Mouse (Mus musculus): Measurements from ENCODE around the gene Dhrs2.

Gene Dhrs2

GRCm38 (mm10) chr14:55248284-55248683 is 26.5 kb downstream of the Dhrs2 start:
- in situ Hi-C loops (cut with MboI, MseI), result no loop called here

DNA sequence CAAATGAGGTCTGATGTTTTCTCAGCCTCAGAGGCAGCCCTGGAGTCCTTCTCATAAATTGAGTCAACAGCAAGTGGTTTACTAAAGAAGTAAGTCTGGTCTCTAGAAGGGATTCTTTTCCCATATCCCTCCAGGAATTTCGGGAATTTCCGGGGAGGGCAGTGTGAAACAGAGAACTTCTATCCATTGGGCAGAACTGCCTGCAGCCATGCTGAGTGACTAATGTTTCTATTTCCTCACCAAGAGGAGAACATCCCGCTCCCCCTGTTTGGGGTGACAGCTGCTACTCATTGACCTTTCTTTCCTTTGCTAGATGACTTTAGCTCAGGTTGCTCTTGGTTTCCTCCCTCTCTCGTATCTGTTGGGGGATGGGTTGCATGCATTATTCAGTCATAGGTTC is 31.8 kb downstream of the Dhrs2 start:
- in situ Hi-C loops (cut with MboI, MseI), result no loop called here

- in situ Hi-C loops (cut with MboI, MseI), result no loop called here
Observed at GRCm38 (mm10) chr14:55255443-55255842, 33.6 kb downstream of the Dhrs2 start.

DNA sequence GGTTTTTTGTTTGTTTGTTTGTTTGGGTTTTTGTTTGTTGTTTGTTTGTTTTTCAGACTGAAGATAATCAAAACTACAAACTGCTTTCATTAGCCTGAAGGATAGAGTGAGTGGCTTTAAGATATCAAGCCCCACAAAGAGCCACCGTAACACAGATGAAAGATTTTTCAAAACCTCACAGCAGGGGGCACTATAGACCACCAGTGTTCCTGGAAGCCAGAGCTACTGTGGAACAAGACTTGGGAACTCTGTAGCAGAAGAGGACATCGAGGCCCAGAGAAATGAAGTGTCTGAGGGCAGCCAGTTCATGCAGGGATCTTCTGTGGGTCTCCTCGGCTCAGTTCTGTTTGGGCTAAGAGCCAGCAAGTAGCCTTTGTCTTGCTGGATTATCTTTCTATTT is 49.4 kb downstream of the Dhrs2 start:
- in situ Hi-C loops (cut with MboI, MseI), result loop anchor here (5.0 to 10.0 kb wide), 3 partner anchors 166 to 1584 kb away; no protein-coding TSS in a partner anchor

DNA sequence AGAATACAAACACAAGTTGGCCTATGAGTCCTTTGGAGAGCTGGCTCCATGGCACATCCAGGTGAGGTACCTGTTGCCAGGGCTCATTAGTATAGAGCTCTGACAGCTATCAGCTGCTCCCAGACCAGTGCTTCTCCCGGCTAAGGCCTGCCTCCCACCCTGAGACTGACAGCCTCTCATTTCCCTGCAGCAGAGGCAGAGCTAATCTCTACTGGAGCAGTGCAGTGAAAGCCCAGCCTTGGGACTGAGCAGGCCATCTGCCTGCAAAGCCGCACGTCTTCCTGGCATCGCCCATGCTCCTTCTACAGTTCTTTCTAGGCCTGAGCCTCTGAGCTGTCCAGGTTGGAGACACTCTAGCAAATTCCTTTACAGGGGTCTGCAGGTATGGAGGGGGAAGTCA is 51.2 kb downstream of the Dhrs2 start:
- in situ Hi-C loops (cut with MboI, MseI), result loop anchor here (5.0 to 10.0 kb wide), 3 partner anchors 164 to 1582 kb away; no protein-coding TSS in a partner anchor

DNA sequence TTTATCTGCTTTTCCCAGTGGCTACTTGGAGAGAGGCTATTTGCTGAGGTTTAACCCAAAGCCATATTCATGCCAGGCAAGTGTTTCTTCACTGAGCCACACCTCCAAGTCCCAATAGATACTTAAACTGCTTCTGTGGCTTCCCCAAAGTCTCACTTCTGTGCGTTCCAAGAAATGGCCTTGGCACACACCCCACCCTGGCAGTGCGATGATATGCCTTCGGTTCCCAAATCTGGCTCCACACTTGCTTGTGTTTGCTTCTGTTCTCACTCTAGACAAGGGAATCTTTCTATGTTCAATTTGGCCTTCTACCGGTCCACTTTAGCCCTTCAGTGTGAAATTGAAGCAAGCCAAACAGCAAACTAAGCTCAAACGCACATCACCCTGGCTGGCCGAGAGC is 53.0 kb downstream of the Dhrs2 start:
- in situ Hi-C loops (cut with MboI, MseI), result loop anchor here (5.0 to 10.0 kb wide), 3 partner anchors 162 to 1580 kb away; no protein-coding TSS in a partner anchor

DNA sequence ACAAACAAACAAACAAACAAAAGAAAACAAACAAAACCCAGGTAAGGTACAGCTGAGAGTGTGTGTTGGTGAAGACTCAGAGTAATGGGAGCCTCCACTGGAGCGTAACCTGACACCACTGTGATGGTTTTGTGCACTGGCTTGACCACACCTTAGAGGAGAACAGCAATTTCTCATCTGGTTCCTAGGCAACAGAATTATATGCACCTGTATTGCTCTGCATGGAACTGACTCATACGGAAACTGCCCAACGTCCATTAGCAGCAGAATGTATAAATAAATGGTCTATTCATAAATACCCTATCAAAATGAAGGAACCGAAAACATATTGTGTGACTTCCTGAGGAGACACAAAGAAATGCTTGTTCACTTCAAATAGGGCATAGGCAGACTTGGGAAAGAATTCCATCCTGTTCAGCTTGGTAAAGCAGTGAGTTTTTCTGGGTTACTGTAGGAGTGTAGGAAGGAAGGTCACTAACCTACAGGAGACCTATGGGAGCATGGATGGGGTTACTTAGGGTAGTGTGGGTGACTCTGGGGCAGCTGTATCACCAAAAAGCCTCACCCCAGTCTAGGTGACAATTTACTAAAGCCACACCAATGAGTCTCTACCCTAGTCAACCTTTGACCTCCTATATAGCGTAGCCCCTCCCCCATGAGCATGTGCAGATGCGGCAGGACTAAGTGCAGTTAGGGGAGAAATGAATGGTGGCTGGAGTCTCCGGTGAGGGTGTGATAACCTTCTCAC is 57.7 kb downstream of the Dhrs2 start:
- in situ Hi-C loops (cut with MboI, MseI), result loop anchor here (10.0 kb wide), 2 partner anchors 305 to 1575 kb away; partner anchors contain the start of gene Gm17428 (in 1 of the 2)
